Mouse (Mus musculus) granulocyte monocyte progenitor cell, adult 5-6 weeks (primary cell): ENCODE measurements around the gene Sdcbp2. TPM values are rescaled to one million over a fixed set of nuclear protein-coding genes. Genes with fewer than 3 reads are reported as not detected.
"Not testable (repeated sequence)": the region's sequence is repeated elsewhere in the genome, so short reads cannot be mapped to it uniquely, and the experiment has no call there.

Experiments used
- ATAC-seq: replicated peaks from 2 replicates; pipeline ENCODE4 v1.8.0; 2016; ENCODE audit warnings: mild to moderate bottlenecking, moderate TSS enrichment, inconsistent platforms; ENCODE audit not compliant: poor library complexity, severe bottlenecking
- total RNA-seq, 2 experiments: library from RNA; stranded (forward) in 1 of 2; stranded (reverse) in 1 of 2; fragments of 200-712, 200-1000 nt in 1 of 2; fragments of >200 nt in 1 of 2; fragmentation: Nextera tagmentation in 1 of 2; gene quantifications; 2 replicates each; pipeline ENCODE4 v1.2.3; 2014 to 2017

Gene Sdcbp2
- total RNA-seq, 2 experiments from 2014 or later, result not detected

DNA sequence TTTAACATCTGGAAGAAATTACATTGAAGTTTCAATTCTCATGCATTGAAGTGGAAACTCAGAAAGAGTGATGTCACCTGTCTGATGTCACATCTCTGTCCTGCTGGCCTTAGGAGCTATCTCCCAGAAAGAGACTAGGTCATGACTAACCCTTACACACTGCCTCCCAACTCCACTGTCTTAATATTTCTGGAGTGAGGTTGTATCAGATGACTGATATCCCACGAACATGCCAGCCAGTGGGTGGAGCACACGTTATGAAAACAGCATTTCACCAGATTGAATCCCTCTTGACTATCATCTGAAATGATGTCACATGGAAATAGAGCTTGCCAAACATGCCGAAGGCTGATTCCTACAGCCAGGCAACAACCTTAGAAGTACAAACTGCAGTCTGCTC, 7.4 kb upstream of the Sdcbp2 start:
- no peak for ATAC-seq

GRCm38 (mm10) chr2:151566856-151567255, 5.6 kb upstream of the Sdcbp2 start:
- ATAC-seq, result no peak

DNA sequence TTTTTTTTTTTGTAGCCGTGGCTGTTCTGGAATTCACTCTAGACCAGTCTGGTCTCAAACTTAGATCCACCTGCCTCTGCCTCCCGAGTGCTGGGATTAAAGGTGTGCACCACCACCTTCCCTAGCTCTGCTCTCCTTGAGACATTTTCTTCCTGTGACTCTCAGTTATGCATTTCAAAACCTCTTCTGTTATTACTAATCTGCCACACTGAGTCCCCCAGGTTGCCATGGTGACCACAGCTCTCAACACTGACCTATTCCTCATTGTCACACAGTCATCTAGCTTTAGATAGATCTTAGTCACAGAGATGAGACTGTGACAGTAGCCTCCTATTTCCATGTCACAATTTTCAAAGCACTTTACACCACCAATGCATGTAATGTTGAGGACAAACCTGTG, 3.0 kb upstream of the Sdcbp2 start:
- ATAC-seq, result 0 out of 2 replicates have a peak, but pooled peaks have one; percentile 20

GRCm38 (mm10) chr2:151573667-151574066, 1.2 kb downstream of the Sdcbp2 start:
- ATAC-seq, result no peak

GRCm38 (mm10) chr2:151574607-151575006, 2.2 kb downstream of the Sdcbp2 start:
- no peak for ATAC-seq

- peak; percentile 68 for ATAC-seq
Measured at GRCm38 (mm10) chr2:151575119-151575698, 2.8 kb downstream of the Sdcbp2 start.

DNA sequence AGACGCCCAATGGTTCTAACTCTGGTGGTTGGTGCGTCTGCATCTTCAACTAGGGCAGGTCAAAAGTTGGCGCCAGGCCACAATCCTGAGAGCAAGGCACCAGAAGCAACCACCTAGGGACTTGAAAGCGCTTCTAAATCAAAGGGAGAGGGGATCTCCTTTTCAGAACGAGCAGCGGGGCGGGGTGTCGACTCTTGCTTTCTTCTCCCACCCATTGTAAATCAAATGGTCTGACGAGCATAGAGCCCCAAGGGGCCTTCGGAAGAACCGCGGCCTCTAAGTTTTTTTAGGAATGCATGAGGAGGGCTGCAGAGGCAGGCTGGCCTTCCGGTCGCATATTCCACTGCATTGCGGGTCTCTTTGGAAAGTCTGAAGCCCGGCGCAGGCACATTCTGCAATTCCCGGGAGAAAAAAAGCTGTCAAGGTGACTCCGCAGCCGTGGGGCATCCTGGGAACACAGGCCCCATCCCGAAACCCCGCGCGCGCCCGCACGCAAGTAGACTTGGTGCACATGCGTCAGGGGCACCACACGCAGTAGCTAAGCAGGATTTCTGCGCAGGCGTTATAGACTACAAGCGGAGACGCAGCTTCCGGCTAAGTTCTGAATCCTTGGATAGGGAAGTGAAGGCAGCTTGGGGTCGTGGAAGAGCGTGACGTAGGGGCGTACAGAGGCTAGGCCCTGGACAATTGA, 3.4 kb downstream of the Sdcbp2 start:
- ATAC-seq, result peak; percentile 87

DNA sequence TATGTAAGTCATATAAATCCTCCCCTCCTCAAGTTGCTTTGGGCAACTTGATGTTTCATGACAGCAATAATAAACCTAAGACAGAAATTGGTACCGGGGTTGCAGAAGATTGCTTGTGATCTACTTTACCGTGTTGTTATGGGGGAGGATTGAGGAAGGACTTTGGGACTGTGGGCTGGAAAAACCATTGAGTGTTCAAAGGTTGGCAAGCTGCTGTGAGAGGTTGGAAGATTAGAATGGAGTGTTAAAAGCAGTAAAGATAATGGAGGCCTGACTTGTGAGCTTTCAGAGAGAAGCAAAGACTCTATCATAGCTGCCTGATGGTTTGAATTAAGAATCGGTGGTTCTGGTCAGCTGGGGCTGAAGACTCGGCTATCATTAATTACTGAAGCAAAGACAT, 6.8 kb downstream of the Sdcbp2 start:
- no peak for ATAC-seq

DNA sequence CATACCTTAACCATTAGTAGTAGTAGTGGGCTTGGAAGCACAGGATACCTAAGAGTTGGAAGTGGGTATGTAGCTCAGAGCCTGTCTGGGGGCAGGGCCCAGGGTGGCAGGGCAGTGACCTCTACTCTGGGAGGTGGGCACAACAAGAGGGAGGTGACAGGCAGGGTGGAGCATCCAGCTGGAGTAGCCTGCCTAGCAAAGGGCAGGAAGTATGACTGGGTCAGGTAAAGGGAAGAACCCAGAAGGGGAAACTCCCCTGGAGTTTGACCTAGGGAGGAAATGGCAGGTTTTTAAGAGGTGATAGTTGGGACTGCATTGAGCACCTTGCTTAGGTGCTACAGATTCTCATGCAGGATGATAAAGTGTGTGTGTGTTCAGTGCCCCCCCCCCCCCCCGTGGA, 8.5 kb downstream of the Sdcbp2 start:
- no peak for ATAC-seq

DNA sequence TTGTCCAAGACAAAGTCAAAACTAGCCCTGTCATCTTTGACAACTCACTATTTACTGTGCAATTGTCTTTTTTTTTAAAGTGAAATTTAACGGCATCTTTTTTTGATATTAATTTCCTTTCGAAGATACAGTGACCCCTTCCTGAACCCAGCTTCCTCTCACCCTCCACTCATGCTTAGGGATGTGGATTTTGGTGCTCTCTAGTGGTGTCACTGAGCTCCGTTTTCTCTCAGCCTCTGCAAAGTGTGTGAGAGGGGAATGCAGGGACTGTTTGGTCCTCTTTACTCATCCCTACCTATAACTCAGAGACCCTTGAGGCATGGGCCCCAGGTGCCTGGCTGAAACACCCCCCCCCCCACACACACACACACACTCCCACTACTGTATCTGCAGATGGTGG, 13.5 kb downstream of the Sdcbp2 start:
- no peak for ATAC-seq

- ATAC-seq, result peak; percentile 59
Measured at GRCm38 (mm10) chr2:151586807-151587206, 14.4 kb downstream of the Sdcbp2 start.

GRCm38 (mm10) chr2:151587306-151587705, 14.9 kb downstream of the Sdcbp2 start:
- ATAC-seq, result peak; percentile 82

DNA sequence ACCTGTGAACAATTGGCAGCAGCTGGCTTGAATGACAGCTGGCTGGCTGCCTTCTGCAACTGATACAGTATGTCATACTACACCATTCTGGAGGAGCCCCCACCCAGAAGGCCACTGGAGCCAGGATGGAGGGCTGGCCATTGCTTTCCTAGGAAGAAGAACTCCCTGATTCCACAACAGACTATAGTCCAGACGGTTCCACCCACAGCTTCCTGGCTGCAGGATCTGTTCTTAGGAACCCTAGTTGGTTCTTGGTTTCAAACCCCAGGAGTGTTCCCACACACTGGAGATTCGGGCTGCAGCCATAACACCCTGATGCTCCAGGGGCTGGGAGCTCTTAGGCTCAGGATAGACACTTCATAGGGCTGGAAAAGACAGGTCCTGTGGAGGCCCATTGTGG, 25.6 kb downstream of the Sdcbp2 start:
- no peak for ATAC-seq

DNA sequence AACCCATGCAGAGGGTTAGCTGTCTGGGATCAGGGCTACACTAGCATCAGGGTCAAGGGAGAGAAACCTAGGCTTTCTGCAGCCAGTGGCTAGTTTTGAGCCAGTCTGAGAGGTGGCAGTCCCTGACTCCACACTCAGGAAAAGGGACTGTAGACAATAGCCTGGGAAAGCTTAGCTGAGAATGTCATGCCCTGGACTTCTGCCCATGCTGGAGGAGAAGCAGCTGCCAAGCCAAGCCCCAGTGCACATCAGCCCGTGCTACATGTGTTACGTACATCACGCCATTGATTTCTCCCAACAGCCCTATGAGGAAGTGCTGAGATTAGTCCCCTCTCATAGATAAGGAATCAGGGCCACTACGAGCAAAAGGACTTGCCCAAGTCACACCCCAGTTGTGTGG, 29.7 kb downstream of the Sdcbp2 start:
- no peak for ATAC-seq

DNA sequence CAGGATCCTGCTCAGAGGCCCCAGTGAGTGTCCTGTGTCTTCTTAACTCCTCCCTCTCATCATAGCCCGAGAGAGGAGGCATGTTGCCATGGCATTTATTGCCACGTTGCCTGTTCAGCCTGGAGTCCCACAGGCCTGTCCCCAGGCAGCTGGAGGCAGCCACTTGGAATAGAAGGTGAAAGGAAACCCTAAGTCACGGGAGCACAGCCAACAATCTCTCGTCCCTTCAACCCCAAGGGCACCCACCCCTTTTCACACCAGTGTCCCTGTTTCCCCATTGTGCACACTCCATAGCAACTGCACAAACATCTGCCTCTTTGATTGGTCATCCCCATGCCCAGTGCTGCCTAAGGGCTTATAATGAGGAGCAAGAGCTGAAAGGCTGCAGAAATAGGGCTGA, 31.2 kb downstream of the Sdcbp2 start:
- ATAC-seq, result no peak

- ATAC-seq, result peak; percentile 71
Measured at GRCm38 (mm10) chr2:151605437-151605987, 33.1 kb downstream of the Sdcbp2 start.

DNA sequence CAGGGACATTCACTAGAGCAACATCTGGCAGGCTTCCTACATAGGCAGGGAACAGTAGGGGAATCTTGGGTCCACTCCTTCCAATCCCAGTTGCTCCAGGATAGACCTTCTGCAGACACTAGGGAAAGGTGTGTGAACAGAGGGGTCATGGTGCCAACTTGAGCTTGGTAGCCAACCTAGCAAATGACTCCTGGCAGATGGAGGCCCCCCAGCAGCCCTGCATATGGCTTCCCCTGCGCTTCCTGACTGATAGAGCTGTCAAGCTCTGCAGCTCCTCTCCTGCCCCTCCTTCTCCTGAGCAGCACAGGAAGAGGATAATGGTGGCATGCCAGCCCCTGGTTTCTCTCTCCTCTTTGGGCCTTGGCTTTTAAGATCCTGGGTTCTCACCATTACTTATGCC, 36.0 kb downstream of the Sdcbp2 start:
- ATAC-seq, result no peak

GRCm38 (mm10) chr2:151609974-151610373, 37.6 kb downstream of the Sdcbp2 start:
- no peak for ATAC-seq

DNA sequence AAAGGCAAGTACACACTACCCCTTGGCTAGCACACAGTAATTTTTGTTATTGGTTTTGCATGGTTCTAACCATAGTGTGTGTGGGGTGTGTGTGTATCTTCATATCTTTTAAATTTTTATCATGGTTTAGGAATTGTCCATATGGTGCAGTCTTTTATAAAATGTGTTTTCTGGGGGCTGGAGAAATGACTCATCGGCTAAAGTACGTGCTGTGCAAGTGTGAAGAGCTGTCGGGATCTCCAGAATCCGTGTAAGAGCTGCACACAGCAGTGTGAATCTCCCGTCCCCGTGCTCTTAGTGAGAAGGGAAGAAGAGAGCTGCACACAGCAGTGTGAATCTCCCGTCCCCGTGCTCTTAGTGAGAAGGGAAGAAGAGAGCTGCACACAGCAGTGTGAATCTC, 43.4 kb downstream of the Sdcbp2 start:
- not testable (repeated sequence) for ATAC-seq

- no peak for ATAC-seq
Measured at GRCm38 (mm10) chr2:151616551-151617329, 44.3 kb downstream of the Sdcbp2 start.

DNA sequence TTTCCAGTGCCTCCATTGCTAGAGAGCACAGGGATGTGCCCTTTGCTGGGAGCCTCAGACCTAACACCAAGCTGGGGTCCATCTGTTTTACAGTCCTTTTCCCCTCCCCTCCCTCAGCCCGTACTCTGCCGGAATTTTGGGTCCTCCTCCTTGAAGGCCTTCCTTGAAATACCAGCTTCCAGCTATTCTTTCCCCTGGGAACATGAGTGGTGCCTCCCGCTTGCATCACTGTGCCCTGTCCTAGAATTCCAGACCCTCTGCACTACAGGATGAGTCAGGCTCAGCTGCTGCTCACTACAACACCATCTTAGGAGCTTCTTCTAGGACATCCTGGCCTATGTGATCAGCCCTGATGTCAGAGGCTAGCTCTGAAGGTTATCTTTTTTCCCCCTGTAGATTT, 51.4 kb downstream of the Sdcbp2 start:
- ATAC-seq, result no peak
